Mouse (Mus musculus) testis, adult 2 months (tissue): ENCODE measurements around the gene Chmp6.

ENCODE experiments used
- CTCF ChIP-seq: fragments of 200-500 bp; IDR thresholded peaks from 2 replicates; pipeline ENCODE4 v1.5.1; 2012; ENCODE audit warnings: low read depth, mild to moderate bottlenecking, inconsistent platforms, low read length, moderate library complexity; ENCODE audit not compliant: control insufficient read depth, insufficient read depth, insufficient replicate concordance
- POLR2A ChIP-seq: fragments of 200-500 bp; IDR thresholded peaks from 2 replicates; pipeline ENCODE4 v1.6.1; 2012; ENCODE audit warnings: low read depth, mild to moderate bottlenecking, inconsistent platforms, low read length, moderate library complexity; ENCODE audit not compliant: control insufficient read depth

GRCm38 (mm10) chr11:119943428-119943988 is 30.3 kb downstream of the Chmp6 start:
- TF ChIP-seq POLR2A (no peak), CTCF (no peak)
